ENCODE assay signal across 20 mouse cellular contexts in genomic region chr11:24341650-24342049, GRCm38 (mm10).
DNase-seq lines count a peak whose midpoint lies in the region; ATAC-seq lines count a peak whose summit lies in the region.
"Had no signal": no experiment of that assay in that cellular context is flagged by ENCODE, and none has a peak within 500 bp of the region (broad histone marks: within the 10 kb centered on the region; RNA-seq: fewer than 3 reads in every experiment).

No protein-coding gene starts in this region.

- H3K27me3 ChIP-seq in embryonic facial prominence, embryonic 15.5 days = no peaks in the 10 kb centered on the region
- H3K27me3 ChIP-seq in embryonic facial prominence, embryonic 10.5 days (replicated peaks; ENCODE audit: low read depth, poor library complexity, severe bottlenecking) = no peaks in the 10 kb centered on the region; the same call in 1 of the 2 replicates
- H3K27me3 ChIP-seq in midbrain, embryonic 11.5 days (ENCODE audit: control insufficient read depth, insufficient read depth, low read length) = no peaks in the 10 kb centered on the region
- no peaks in the 10 kb centered on the region for H3K27me3 ChIP-seq in midbrain, embryonic 15.5 days (replicated peaks)
- H3K27me3 ChIP-seq: CH12.LX; embryonic facial prominence, embryonic 13.5 days; forebrain, embryonic 13.5 days; forebrain, embryonic 15.5 days had no signal

- 0 out of 2 replicates have a peak overlapping the region, but pooled peaks have one; percentile 55 for H3K27ac ChIP-seq in embryonic facial prominence, embryonic 15.5 days (replicated peaks)
- H3K27ac ChIP-seq in embryonic facial prominence, embryonic 10.5 days (replicated peaks) = no peak overlapping the region
- H3K27ac ChIP-seq in midbrain, embryonic 11.5 days (ENCODE audit: low read depth, low read length) = no peak overlapping the region
- no peak overlapping the region for H3K27ac ChIP-seq in midbrain, embryonic 15.5 days
- H3K27ac ChIP-seq: embryonic facial prominence, embryonic 13.5 days; forebrain, embryonic 13.5 days; forebrain, embryonic 15.5 days had no signal

- H3K9ac ChIP-seq in embryonic facial prominence, embryonic 15.5 days = no peak overlapping the region
- no peak overlapping the region for H3K9ac ChIP-seq in midbrain, embryonic 11.5 days (ENCODE audit: low read length)
- H3K9ac ChIP-seq in midbrain, embryonic 15.5 days = no peak overlapping the region
- H3K9ac ChIP-seq: embryonic facial prominence, embryonic 13.5 days; forebrain, embryonic 13.5 days; forebrain, embryonic 15.5 days; forebrain, postnatal 0 days had no signal

- no peak for ATAC-seq in embryonic facial prominence, embryonic 15.5 days (ENCODE audit: insufficient number of reproducible peaks, low FRiP score, low TSS enrichment, low read depth)
- no peak for ATAC-seq in midbrain, embryonic 11.5 days (ENCODE audit: low FRiP score)
- no peak for ATAC-seq in midbrain, embryonic 15.5 days (replicated peaks)
- ATAC-seq: activated CD4-positive, CD25-positive, alpha-beta regulatory T cell, adult 4 months; CD4-positive, CD25-positive, alpha-beta regulatory T cell, adult 4 months; forebrain, embryonic 13.5 days; forebrain, embryonic 15.5 days; forebrain, postnatal 0 days; Patski had no signal

- no peak overlapping the region for H3K4me2 ChIP-seq in embryonic facial prominence, embryonic 15.5 days (replicated peaks)
- no peak overlapping the region for H3K4me2 ChIP-seq in midbrain, embryonic 11.5 days
- no peak overlapping the region for H3K4me2 ChIP-seq in midbrain, embryonic 15.5 days
- H3K4me2 ChIP-seq: embryonic facial prominence, embryonic 13.5 days; forebrain, embryonic 13.5 days; forebrain, embryonic 15.5 days had no signal

- no peaks in the 10 kb centered on the region for H3K36me3 ChIP-seq in embryonic facial prominence, embryonic 15.5 days
- H3K36me3 ChIP-seq in embryonic facial prominence, embryonic 10.5 days (replicated peaks) = no peaks in the 10 kb centered on the region
- H3K36me3 ChIP-seq in midbrain, embryonic 11.5 days (ENCODE audit: control insufficient read depth, insufficient read depth, low read length) = no peaks in the 10 kb centered on the region
- H3K36me3 ChIP-seq in midbrain, embryonic 15.5 days (replicated peaks) = no peaks in the 10 kb centered on the region
- H3K36me3 ChIP-seq: embryonic facial prominence, embryonic 13.5 days; forebrain, embryonic 15.5 days had no signal

- DNase-seq in embryonic facial prominence, embryonic 10.5 days (ENCODE audit: low spot score) = no peak
- peak; percentile 62 for DNase-seq in midbrain, embryonic 11.5 days (ENCODE audit: low spot score, missing footprints)
- DNase-seq in heart, adult 11 months = no peak
- DNase-seq: adrenal gland, adult 8-10 months; adrenal gland, postnatal 14 days; adrenal gland, postnatal 36 days; cerebellum, adult 11-12 months; cerebellum, adult 2 months; cerebellum, adult 9-10 months; cerebellum, postnatal 25 days; forebrain, postnatal 0 days had no signal

- 30% methylated on average over 3 of the region's 3 CpGs for WGBS in embryonic facial prominence, embryonic 15.5 days
- WGBS in embryonic facial prominence, embryonic 10.5 days = 59% methylated on average over 3 of the region's 3 CpGs
- 78% methylated on average over 3 of the region's 3 CpGs for WGBS in midbrain, embryonic 11.5 days
- WGBS in midbrain, embryonic 15.5 days = 69% methylated on average over 3 of the region's 3 CpGs

- peaks cover 11% of the 10 kb centered on the region for H3K4me1 ChIP-seq in embryonic facial prominence, embryonic 15.5 days
- peaks cover 31% of the 10 kb centered on the region for H3K4me1 ChIP-seq in embryonic facial prominence, embryonic 10.5 days
- no peaks in the 10 kb centered on the region for H3K4me1 ChIP-seq in midbrain, embryonic 11.5 days (ENCODE audit: control insufficient read depth, insufficient read depth, low read length)
- no peaks in the 10 kb centered on the region for H3K4me1 ChIP-seq in midbrain, embryonic 15.5 days

- no peak overlapping the region for H3K4me3 ChIP-seq in embryonic facial prominence, embryonic 15.5 days (replicated peaks)
- H3K4me3 ChIP-seq in embryonic facial prominence, embryonic 10.5 days = no peak overlapping the region
- no peak overlapping the region for H3K4me3 ChIP-seq in midbrain, embryonic 11.5 days (ENCODE audit: low read depth, low read length)
- no peak overlapping the region for H3K4me3 ChIP-seq in midbrain, embryonic 15.5 days
- H3K4me3 ChIP-seq: embryonic facial prominence, embryonic 13.5 days; forebrain, embryonic 13.5 days; forebrain, embryonic 15.5 days had no signal

- H3K9me3 ChIP-seq in embryonic facial prominence, embryonic 15.5 days (replicated peaks) = no peaks in the 10 kb centered on the region
- H3K9me3 ChIP-seq in embryonic facial prominence, embryonic 10.5 days = no peaks in the 10 kb centered on the region
- no peaks in the 10 kb centered on the region for H3K9me3 ChIP-seq in midbrain, embryonic 11.5 days (ENCODE audit: control insufficient read depth, low read length)
- H3K9me3 ChIP-seq in midbrain, embryonic 15.5 days = no peaks in the 10 kb centered on the region
- H3K9me3 ChIP-seq: embryonic facial prominence, embryonic 13.5 days; forebrain, embryonic 13.5 days; forebrain, embryonic 15.5 days had no signal
